Mouse (Mus musculus) B cell, adult 2 months (primary cell): ENCODE results near the gene Sesn2.

Experiments used
- DNase-seq, 2 experiments: peaks; one replicate each; pipeline ENCODE4 v3.0.0; 2022

Gene Sesn2

DNA sequence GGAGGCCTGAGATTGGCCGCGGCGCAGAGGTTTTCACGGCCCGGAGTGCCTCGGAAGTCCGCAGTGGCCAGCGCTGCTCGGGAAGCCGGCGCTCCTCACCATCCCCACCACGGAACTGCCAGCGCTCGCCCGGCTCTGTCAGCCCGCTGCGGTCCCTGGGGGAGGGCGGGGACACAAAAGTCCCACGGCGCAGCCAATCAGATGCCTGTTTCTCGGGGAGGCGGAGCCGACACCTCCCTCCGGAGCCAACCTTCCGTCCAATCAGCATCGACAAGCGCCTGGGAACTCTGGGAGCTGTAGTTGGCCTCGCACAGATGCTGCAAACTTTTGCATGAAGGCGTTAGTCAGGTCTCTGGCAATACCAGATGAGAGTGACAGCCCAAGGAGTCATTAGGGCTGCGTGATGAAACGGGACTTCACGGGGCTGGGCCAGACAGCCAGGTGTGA lies at the start of gene Sesn2:
Gene Sesn2, minus strand, starts transcription at position 150 of the 447 bp plus-strand sequence.
- DNase-seq: peak; percentile 96 to 97

DNA sequence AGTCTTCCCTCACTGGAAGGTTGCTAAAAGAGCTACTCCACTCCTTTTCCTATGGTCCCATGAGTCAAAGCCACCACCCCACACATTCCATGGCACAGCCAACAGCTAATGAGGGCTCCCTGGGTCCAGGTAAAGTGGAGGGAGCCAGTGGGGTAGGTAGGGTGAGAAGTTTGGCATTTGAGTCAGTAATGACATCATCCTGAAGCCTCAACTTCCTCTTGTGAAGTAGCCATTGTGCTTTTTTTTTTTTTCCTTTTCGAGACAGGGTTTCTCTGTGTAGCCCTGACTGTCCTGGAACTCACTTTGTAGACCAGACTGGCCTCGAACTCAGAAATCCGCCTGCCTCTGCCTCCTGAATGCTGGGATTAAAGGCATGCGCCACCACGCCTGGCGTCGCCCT lies 45.2 kb upstream of the Sesn2 start:
- peak; percentile 28 for DNase-seq

DNA sequence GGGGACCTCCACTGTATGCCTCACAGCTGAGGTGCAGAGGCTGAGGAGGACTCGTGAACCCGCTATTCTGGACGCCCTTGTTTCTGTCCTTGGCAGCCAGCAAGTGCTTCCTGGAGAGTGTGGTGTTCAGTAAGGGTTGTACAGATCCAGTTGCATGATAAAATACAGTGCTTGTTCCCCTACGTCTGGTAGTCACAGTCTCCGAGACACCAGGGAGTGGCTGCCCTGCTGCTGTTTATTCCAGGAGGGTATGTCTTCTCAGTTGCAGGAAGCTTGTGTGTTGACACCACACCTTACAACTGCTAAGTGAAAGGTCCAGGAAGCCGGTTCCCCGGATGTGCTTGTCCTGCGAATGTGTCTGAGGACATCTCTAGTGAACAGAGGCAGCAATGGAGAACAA lies 44.4 kb upstream of the Sesn2 start:
- no peak for DNase-seq

DNA sequence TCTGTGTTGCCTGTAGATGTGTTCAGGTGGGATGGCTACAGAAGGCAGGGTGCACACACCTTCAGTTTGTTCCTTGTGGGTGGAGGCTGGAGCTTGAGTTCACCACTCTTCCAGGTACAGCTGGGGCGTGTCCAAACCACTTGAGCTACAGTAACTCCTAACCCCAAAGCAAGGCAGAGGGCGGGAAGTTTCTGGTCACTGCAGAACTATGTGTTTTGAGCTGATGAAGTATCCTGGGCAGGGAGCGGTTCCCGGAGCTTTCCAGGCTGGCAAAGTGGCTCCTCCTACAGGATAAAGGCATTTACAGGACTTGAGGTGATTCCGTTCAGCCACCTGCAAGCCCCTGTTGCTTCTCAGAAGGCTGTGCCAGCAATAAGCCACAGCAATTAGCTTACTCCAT lies 43.9 kb upstream of the Sesn2 start:
- DNase-seq: no peak

DNA sequence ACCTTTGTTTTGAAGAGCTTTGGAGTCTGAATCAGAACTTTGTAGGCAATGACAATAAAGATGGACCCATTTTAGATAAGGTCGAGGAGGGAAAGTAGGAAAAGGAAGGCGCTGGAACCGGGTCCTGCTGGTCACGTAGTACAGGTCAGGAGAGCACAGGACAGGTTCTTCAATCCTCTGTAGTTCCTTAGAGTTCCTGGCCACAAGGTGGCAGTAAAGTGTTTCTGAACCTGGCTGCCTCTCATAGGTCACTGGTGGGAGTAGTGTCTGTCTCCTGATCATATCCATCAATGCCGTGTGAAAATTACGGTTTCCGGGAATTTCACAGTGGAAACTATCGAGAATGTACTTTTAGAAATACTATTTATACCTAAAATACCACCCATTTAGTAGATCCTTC lies 35.5 kb upstream of the Sesn2 start:
- DNase-seq: peak; percentile 77 to 81

DNA sequence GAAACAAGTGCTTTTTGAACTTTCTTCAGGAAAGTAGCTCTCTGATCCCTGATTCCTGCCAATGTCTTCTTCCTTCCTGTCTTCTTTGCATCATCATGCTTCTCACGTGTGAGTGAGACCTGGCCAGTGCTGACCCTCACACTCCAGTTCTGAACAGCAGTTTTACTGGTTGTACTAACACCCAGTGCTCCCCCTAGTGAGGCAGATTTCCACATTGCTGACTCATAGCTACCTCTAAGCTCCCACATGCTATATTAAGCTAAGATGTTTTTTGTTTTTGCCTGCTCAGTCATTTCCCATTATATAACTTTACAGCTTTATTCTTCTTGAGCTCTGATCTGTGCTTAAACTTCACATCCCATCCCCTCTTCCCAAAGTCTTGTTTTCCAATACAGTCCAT lies 32.4 kb upstream of the Sesn2 start:
- no peak for DNase-seq

DNA sequence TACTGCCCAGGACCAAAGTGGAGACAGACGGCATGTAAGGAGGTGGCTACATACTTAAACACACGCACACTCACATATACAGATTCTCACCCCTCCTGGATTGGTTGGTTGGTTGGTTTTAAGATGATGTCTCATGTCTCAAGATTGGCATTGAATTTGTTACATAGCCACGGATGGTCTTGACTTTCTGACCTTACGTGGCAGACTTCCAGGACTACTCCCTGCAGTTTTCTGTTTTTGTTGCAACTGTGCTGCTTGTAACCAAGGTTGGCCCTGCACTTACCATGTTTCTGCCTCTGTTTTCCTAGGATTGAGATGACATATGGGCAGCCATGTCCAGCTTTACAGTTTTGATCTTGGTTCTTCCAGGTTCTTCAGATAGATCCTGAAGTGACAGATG lies 31.1 kb upstream of the Sesn2 start:
- DNase-seq: no peak

DNA sequence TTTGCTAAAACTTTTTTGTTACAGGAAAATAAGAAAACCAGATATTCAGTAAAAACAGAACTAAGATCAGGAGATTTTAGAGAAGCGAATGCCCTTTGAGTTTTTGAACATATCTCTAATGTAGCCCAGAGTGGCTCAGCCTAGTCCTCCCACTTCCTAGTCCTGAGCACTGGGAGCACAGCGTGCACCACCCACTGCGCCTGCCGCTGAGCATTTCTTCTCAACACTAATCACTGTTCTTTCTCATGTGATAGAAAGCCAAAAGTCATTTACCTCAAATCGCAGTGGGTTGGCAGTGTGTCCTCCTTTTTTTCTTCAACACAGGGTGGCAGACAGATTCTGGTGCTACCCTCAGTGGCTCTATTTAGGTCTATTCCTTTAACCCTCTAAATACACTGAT lies 29.2 kb upstream of the Sesn2 start:
- no peak for DNase-seq

DNA sequence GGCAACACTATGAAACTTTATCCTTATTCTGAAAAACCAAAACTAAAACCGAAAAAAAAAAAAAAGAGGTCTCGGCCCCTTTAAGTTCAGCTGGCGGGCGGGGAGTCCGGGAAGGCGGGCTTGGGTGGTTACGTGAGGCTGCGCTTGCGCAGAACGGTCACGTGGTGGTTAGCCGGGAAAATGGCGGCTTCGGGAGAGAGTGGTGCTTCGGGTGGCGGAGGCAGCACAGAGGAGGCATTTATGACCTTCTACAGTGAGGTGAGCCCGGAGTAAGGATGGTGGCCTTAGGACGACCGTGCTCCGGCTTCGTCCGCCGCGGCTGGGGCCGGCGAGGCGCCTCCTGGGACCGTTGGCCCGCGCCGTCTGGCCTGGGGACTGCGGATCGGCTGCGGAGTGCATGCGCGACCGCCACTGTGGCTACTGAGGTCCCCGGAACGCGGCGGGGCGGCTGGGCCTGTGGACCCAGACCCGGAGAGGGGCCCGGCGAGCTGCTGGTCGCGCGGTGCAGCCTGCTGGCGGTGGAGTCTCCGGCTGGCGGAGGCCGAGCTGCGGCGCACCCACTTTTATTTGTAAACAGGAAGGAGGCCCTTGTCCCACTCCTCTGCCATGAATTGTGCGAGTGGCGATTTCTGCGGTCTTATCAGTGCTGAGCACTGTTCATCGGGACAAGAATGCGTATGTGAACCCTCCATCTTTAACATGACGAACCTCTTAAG lies 25.3 kb upstream of the Sesn2 start, which contains the start of gene Dnajc8:
Gene Dnajc8, plus strand, starts transcription at position 145 of the 716 bp plus-strand sequence.
- peak; percentile 94 to 95 for DNase-seq

DNA sequence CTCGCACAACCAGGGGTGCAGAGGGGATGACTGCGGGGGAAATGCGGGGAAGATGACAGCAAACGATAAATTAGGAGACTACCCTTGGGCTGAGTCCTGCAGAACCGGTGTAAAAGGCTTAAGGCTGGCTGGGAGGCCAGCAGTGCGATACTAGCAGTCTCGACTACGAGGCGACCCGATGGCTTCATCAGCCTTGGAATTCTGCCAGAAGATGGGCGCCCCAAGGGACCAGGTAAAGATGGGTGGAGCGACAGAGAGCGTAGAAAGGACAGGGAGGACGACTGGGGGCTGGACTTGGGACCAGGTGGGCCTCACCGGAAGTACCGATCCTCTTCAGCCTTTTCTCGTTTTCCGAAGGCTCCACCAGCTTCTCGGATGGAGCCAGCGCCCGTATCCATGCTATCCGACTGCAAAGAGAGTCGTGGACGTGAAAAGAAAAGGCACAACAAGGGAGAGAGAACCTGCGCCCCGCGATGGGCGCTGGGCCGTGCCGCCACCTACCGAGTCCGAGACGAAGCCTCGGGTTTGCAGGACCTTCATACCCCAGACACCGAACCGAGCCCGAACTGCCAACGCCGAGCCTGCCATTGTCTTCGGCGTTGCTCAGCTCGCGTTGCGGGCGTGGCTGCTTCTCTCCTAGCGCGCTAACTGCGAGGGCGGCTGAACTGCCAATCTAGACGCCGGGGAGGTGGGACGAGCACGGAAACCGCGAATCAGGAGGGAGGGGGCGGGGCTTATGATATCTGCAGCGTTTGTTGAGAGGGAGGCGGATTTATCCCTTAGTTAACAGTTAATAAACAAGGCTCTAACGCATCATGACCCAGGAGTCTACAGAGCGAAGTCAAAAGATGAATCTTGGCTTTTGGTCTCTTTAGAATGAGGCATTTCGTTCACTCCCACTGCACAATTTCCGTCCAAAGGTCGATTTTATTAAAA lies 22.9 kb upstream of the Sesn2 start, which contains the start of gene Atpif1:
Gene Atpif1, minus strand, starts transcription at position 679 of the 936 bp plus-strand sequence.
- DNase-seq: peak; percentile 85 to 87

DNA sequence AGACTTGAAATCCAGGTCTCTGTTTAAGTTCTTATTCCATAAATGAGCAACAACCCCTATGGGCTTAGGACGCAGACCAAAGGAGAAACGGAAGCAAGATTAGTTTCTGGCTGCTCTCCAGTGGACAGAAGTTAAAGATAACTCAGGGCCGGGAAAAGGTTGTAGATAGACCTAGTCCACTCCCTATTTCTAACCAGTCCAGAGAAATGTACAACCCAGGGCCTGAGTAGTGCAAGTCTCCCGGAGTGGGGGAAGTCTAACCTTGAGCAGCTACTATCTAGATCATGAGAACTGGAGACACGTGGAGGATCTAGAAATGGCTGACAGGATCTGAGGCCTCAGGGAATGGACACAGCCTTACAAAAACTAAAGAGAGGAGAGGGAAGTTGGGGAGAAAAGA lies 22.2 kb upstream of the Sesn2 start:
- no peak for DNase-seq

DNA sequence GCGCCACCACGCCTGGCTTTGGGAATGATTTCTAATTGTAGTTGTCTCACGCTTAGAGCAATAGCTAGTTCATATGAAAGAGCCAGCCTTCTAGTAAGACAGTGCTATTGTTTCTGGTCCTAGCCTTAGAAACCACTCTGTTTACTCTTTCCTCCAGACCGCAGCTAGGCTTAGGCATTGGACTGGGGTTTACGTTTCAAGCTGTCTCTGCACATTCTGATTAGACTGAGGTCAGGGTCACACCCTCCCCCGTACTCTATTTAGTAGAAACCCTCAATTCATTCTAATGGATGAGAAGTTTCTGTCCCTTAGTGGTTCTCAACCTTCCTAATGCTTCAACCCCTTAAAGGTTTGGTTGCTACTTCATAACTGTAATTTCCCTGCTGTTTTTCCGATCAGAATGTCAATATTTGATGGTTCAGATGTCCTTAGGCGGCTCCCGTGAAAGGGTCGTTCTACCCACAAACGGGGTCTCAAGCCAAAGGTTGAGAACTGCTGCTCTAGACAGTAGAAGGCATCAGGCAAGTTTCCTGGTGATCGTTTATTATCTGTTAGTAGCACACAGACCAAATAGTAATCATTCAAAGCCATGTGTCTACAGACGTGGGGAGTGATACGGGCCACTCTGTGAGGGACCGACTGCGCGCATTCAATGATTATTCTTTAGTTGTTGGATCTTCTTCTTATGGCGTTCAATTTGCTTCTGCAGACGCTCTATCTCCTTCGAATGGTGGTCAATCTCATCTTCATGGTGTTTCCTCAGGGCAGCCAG lies 19.9 kb upstream of the Sesn2 start:
- no peak for DNase-seq

DNA sequence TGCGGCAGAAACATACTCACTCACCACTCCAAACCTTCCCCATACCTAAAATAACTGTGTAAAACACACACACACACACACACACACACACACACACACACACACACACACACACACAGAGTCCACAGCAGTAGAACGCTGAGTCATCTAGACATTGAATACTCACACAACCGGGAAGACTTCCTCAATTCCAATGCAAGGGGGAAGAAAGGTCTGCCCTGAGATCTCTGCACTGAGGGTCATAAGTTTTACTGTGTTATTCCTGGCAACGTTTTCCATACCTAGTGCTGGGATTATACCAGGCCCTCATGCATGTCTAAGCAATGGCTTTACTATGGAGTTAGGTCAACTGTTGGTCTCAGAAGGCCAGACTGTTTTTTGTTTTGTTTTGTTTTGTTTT lies 19.0 kb upstream of the Sesn2 start:
- no peak for DNase-seq

DNA sequence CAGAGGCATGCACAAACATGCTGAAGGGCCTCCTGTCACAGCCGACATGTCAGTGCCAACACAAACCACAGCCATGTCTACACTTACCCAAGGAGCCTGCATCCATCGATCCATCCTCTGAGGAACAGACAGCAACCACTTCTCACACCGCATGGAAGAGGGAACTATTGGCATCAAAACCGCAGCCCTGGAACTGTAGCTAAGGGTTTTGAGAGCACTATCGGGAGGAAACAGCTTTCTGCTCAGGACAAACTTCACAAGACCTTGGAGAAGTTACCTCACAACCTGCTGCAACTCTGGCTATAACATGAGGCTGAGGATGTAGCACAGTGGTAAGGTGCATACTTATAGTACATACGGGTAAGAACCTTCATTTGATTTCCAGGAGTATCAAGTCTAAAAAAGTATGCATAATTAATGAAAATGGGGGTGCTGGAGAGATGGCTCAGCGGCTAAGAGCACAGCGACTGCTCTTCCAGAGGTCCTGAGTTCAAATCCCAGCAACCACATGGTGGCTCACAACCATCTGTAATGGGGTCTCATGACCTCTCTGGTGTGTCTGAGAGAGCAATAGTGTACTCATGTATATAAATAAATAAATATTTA lies 17.7 kb upstream of the Sesn2 start:
- no peak for DNase-seq

DNA sequence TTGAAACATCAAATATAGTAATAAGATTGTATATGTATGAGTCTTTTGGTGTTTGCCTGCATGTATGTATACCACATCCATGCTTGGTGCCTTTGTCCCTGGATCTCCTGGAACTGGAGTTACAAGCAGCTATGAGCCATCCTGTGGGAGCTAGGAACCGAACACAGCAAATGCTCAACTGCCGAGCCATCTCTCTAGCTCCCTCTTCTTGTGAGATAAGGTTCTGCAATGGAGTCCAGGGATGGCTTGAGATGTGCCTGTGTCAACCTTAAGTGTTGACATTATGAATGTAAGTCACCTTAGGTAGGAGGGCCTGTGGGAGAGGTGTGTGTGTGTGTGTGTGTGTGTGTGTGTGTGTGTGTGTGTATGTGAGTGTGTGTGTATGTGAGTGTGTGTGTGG lies 16.4 kb upstream of the Sesn2 start:
- DNase-seq: peak; percentile 34 to 37

DNA sequence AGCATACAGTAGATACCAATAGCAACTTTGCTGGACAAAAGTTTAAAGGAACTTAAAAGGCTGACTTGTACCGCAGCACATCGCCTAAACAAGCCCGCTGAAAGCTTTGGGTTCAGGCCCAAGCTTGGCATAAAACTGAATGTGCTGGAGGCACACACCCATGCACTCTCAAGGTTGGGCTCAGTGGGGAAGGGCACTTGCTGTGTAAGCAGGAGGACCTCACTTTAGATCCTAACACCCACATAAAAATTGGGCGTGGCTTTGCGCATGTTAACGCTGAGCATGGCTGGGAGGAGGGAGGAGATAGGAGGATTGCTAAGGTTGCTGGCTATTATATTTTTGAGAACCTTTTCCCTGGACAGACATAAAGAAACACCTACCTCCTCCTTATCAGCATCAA lies 14.5 kb upstream of the Sesn2 start:
- DNase-seq: no peak

DNA sequence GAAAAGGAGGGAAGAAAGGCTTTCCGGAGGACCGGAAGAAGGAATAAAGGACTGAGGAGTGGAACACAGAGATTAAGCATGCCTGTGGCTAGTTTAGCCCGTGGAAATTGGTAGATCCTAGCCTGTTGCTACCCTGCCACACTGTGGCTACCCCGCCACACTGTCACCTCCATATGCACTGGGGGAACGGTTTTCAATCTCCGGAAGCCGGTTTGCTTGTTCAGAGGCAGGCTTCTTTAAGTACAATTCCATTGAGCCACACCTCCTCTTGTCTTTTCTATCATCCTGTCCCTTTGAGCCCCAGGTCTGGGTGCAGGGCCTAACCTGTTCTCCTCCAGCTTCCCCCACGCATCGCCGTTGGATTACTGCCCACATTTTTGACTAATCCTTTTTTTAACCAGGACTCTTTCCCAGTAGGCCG lies 14.0 kb upstream of the Sesn2 start:
- DNase-seq: no peak

DNA sequence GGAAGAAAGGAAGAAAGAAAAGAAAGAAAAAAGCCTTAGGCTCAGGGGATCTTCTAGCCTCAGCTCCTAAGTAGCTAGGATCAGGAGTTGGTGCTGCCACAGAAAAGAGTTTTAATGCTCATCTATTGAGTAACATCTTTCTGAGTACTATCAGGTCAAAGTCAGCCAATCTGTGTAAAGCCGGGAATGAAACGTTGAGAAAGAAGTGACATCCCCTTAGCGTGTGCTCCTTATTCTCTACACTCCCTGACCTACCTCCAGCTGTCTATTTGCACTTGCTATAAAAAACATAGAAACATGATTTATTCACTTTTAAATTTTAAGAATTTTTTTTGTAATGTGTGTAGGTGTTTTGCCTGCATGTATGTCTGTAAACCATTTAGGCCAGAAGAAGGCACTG lies 8.9 kb upstream of the Sesn2 start:
- DNase-seq: no peak

DNA sequence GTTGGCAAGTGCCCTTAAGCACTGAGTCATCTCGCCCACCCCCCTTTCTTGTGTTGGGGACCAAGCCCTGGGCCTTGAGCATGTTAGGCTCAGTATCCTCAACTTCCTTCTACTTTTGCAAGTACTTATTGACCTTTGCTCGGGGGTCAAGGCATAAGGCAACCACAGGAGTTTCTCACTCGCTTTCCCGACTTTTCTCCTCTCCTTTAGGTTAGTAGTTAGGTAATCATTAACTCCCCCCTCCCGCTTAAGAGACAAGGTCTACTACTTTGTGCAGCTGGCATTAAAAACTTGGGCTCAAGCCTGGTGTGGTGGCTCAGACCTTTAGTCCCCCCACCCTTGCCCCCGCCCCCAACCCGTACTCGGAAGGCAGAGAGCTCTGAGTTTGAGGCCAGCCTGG lies 7.8 kb upstream of the Sesn2 start:
- DNase-seq: no peak

DNA sequence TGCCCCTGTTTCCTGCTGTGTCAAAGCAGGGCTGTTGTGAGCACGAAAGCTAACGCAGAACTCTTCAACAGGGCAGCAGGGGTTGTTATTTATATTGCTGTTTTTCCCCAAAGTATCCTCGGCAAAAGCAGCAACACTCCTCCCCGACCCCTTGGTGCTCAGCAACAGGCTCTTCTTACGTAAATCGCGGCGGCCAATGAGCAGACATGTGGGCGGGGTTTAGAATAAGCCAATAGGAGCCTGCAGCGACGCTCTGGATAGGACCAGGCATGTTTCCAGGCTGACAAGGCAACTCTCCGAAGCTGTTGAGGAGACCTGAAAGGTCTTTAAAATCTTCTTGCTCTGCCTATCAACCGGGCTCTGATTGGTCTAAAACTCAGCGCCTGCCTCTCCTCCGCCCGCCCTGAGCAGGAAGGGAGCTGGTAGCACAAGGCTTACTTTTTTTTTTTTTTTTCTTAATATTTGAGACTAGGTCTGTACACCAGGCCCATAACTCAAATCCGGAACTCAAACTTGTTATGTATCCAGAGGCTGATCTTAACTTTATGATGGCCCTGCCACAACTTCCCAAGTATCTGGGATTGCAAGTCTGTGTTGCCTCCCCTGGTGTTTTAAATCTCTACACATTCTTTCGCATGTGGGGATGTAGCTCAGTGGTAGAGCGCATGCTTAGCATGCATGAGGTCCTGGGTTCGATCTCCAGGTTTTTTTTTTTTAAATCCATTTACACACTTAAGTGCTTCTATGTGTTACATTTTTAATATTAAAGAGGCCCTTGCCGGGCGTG lies 5.3 kb upstream of the Sesn2 start:
- DNase-seq: peak; percentile 84 to 89

DNA sequence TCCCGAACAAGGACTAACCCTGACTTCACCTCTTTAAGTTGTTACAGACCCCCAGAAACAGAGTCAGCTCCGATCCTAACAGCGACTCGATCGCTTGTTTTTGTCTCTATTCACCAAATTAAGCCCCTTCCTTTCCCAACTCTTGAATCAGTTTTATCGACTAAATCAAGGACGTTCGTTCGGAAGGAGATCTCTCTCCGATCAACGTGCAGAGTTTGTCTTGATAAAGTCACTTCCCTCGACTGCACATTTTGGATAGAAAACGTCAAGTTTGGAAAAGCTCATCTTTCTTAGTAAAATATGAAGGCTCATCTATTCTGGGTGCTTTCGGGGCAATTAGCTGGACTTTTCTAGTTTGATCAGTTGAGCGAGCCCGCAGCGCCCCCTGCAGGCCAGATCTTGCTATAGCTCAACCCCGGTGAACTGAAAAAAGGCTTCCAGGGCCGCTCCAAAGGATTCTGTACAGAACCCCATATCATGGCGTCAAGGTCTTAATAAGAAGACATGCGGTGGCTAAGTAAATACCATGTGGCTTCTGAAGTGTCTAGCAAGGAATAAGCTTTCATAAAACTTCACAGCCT lies 4.3 kb upstream of the Sesn2 start:
- peak; percentile 91 to 92 for DNase-seq
